Mouse (Mus musculus) liver, adult 10 weeks (tissue): Measurements from ENCODE around the gene Rpl7a. TPM values are rescaled to one million over a fixed set of nuclear protein-coding genes. Genes with fewer than 3 reads are reported as not detected.

Experiments
- polyA plus RNA-seq: library from polyadenylated mRNA; stranded (reverse); fragments of 350-450 nt; fragmentation: Illumina TruSeq; extraction: RNeasy Lipid Tissue Mini Kit (QIAGEN cat#74804); gene quantifications from one replicate; pipeline ENCODE4 v1.2.3, GENCODE M21; 2014; ENCODE audit warnings: low read depth, low replicate concordance

Rpl7a gene
- 61.9 TPM for polyA plus RNA-seq

GRCm38 (mm10) chr2:26910124-26910993 is at the start of gene Rpl7a, which contains the start of gene Med22:
Gene Rpl7a (plus strand): TSS chr2:26910764.
Gene Med22 (minus strand): TSS chr2:26910677.

GRCm38 (mm10) chr2:26864879-26865278 is 45.7 kb upstream of the Rpl7a start, which contains the start of gene Abo:
Gene Abo (minus strand): TSS chr2:26864979.

GRCm38 (mm10) chr2:26902467-26903220 is 7.9 kb upstream of the Rpl7a start, which contains the start of gene Surf6:
Gene Surf6 (minus strand): TSS chr2:26902879.

GRCm38 (mm10) chr2:26915927-26916728 is 5.6 kb downstream of the Rpl7a start, which contains the start of the genes Surf2 and Surf1:
Gene Surf2 (plus strand): TSS chr2:26916367.
Gene Surf1 (minus strand): TSS chr2:26916530.

GRCm38 (mm10) chr2:26933304-26934055 is 22.9 kb downstream of the Rpl7a start, which contains the start of the genes Surf4 and Stkld1:
Gene Surf4 (minus strand): TSS chr2:26933928.
Gene Stkld1 (plus strand): TSS chr2:26934047.

Other genes with a start within 250 kb of the Rpl7a start
- not detected for gene Lcn4, start 239.5 kb upstream of the Rpl7a start, polyA plus RNA-seq
- gene Abo, start 45.8 kb upstream of the Rpl7a start, polyA plus RNA-seq: not detected
- gene Surf6, start 7.9 kb upstream of the Rpl7a start, polyA plus RNA-seq: 4.9 TPM
- 5.5 TPM for gene Med22, start 87 bp upstream of the Rpl7a start, polyA plus RNA-seq
- gene Surf2, start 5.6 kb downstream of the Rpl7a start, polyA plus RNA-seq: 8.2 TPM
- gene Surf1, start 5.8 kb downstream of the Rpl7a start, polyA plus RNA-seq: 36.3 TPM
- 78.7 TPM for gene Surf4, start 23.2 kb downstream of the Rpl7a start, polyA plus RNA-seq
- not detected for gene Stkld1, start 23.3 kb downstream of the Rpl7a start, polyA plus RNA-seq
- gene Rexo4, start 53.6 kb downstream of the Rpl7a start, polyA plus RNA-seq: 21.3 TPM
- gene Adamts13, start 62.7 kb downstream of the Rpl7a start, polyA plus RNA-seq: 0.37 TPM
- 10.9 TPM for gene Cacfd1, start 99.2 kb downstream of the Rpl7a start, polyA plus RNA-seq
- not detected for gene Slc2a6, start 117.2 kb downstream of the Rpl7a start, polyA plus RNA-seq
- not detected for gene Mymk, start 161.4 kb downstream of the Rpl7a start, polyA plus RNA-seq
- gene Adamtsl2, start 168.6 kb downstream of the Rpl7a start, polyA plus RNA-seq: 0.19 TPM
- not detected for gene Fam163b, start 231.7 kb downstream of the Rpl7a start, polyA plus RNA-seq